Mouse (Mus musculus) lung, embryonic 15.5 days (tissue): ENCODE measurements at regions not wholly inside any gene's neighbourhood (a gene's known extent, or its start where the extent isn't known, plus 50 kb on each side); places are given as distances from the start of the nearest gene placed in this dataset.

Source experiments
- ATAC-seq: fragments of 200-750 bp; cut with Nextera tagmentation; 2 replicates; pipeline ENCODE4 v1.8.0; 2017; ENCODE audit warnings: moderate number of reproducible peaks, borderline replicate concordance; ENCODE audit not compliant: low FRiP score, low TSS enrichment; ENCODE audit errors: extremely low read depth
- H3K27ac ChIP-seq: fragments of 300-500 bp; sonication (generic); 2 replicates; pipeline ENCODE4 v1.5.1; 2015; ENCODE audit warnings: moderate library complexity, mild to moderate bottlenecking, inconsistent platforms
- H3K27me3 ChIP-seq: fragments of 300-500 bp; sonication (generic); 2 replicates; pipeline ENCODE4 v1.6.1; 2015; ENCODE audit warnings: inconsistent platforms
- H3K36me3 ChIP-seq: fragments of 300-500 bp; sonication (generic); 2 replicates; pipeline ENCODE4 v1.6.1; 2015; ENCODE audit warnings: inconsistent platforms
- H3K4me1 ChIP-seq: fragments of 300-500 bp; sonication (generic); 2 replicates; pipeline ENCODE4 v1.6.1; 2015; ENCODE audit warnings: inconsistent platforms
- H3K4me2 ChIP-seq: fragments of 300-500 bp; sonication (generic); 2 replicates; pipeline ENCODE4 v1.6.1; 2015; ENCODE audit warnings: inconsistent platforms, mild to moderate bottlenecking, moderate library complexity
- H3K4me3 ChIP-seq: fragments of 300-500 bp; sonication (generic); 2 replicates; pipeline ENCODE4 v1.5.1; 2015; ENCODE audit warnings: mild to moderate bottlenecking, inconsistent platforms
- H3K9ac ChIP-seq: fragments of 300-500 bp; sonication (generic); 2 replicates; pipeline ENCODE4 v1.6.1; 2015; ENCODE audit warnings: inconsistent platforms
- H3K9me3 ChIP-seq: fragments of 300-500 bp; sonication (generic); 2 replicates; pipeline ENCODE4 v1.6.1; 2016; ENCODE audit warnings: inconsistent platforms
- WGBS: fragments of 180-500 bp; shearing (Covaris S2); methylation state at CpG from one replicate; pipeline ENCODE4 v1.1.7; 2015; 5-methylcytosine and 5-hydroxymethylcytosine counted together

DNA sequence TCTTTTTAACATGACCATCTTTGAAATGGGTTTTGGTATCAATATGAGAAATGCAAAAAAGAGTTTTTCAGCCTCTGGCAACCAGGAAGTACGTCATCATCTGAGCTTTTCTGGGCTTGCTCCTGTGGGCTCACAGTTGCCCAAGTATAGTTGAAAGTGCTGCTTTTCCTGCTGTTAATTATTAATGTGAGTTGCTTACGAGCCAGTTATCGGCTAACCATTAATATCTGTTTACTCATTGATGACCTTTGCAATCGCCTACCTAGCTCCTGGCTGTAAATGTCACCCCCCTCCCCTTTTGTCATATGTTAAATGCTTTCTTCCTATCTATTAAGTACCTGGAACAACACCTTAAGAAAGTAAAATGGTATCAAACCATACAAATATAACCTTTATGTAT lies 135.3 kb upstream of the Nr2f2 start:
- H3K27me3 ChIP-seq: no peaks in the 10 kb centered on the region
- H3K27ac ChIP-seq: no peak overlapping the region
- no peaks in the 10 kb centered on the region for H3K36me3 ChIP-seq
- H3K4me1 ChIP-seq: peaks cover 17% of the 10 kb centered on the region
- 61% methylated on average over 4 of the region's 4 CpGs for WGBS
- no peaks in the 10 kb centered on the region for H3K9me3 ChIP-seq
- no peak overlapping the region for H3K4me3 ChIP-seq
- H3K4me2 ChIP-seq: no peak overlapping the region
- H3K9ac ChIP-seq: no peak overlapping the region
- ATAC-seq: no peak

- Histone ChIP-seq H3K4me3 (no peak overlapping the region), H3K27ac (no peak overlapping the region), H3K9me3 (no peaks in the 10 kb centered on the region), H3K9ac (no peak overlapping the region), H3K4me2 (no peak overlapping the region), H3K36me3 (no peaks in the 10 kb centered on the region), H3K4me1 (0 out of 2 replicates have a peak, but pooled peaks cover 2% of the 10 kb centered on the region), H3K27me3 (no peaks in the 10 kb centered on the region)
- no peak for ATAC-seq
- 30% methylated on average over 8 of the region's 8 CpGs for WGBS
Observed at GRCm38 (mm10) chr7:70496541-70497154, 130.1 kb upstream of the Nr2f2 start.

GRCm38 (mm10) chr7:70484201-70484600 lies 117.7 kb upstream of the Nr2f2 start:
- H3K9ac ChIP-seq: no peak overlapping the region
- no peak overlapping the region for H3K4me2 ChIP-seq
- no peak for ATAC-seq
- no peaks in the 10 kb centered on the region for H3K4me1 ChIP-seq
- H3K27ac ChIP-seq: no peak overlapping the region
- H3K27me3 ChIP-seq: no peaks in the 10 kb centered on the region
- no peaks in the 10 kb centered on the region for H3K36me3 ChIP-seq
- no peaks in the 10 kb centered on the region for H3K9me3 ChIP-seq
- WGBS: 80% methylated on average over 2 of the region's 2 CpGs
- no peak overlapping the region for H3K4me3 ChIP-seq

- Histone ChIP-seq H3K9ac (no peak overlapping the region), H3K27me3 (no peaks in the 10 kb centered on the region), H3K27ac (no peak overlapping the region), H3K9me3 (no peaks in the 10 kb centered on the region), H3K4me1 (no peaks in the 10 kb centered on the region), H3K4me2 (no peak overlapping the region), H3K4me3 (no peak overlapping the region), H3K36me3 (no peaks in the 10 kb centered on the region)
- 82% methylated on average over 3 of the region's 3 CpGs for WGBS
- no peak for ATAC-seq
Observed at GRCm38 (mm10) chr7:70483536-70483935, 117.0 kb upstream of the Nr2f2 start.

- H3K4me2 ChIP-seq: no peak overlapping the region
- ATAC-seq: no peak
Observed at GRCm38 (mm10) chr7:70481880-70482279, 115.3 kb upstream of the Nr2f2 start.

DNA sequence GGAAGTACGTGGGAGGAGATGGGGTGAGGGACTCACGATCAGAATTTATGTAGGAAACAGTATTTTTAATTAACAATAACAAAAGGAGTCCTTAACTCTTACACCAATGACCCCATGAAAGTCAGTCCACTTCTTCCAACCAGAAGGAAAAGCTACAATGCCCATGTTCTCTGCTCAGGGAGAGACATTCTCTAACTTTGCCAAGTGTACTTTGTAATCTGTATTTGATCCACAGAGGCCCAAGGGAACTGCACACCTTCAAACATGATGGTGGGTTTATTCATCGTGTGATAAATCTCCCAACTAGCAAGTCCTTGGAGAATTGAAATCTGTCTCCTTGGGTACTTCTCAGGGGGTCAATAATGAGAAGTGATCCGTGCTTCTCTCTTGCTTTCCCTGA lies 106.3 kb upstream of the Nr2f2 start:
- no peaks in the 10 kb centered on the region for H3K36me3 ChIP-seq
- H3K27me3 ChIP-seq: no peaks in the 10 kb centered on the region
- H3K4me1 ChIP-seq: no peaks in the 10 kb centered on the region
- no peak for ATAC-seq
- WGBS: 76% methylated on average over 4 of the region's 4 CpGs
- H3K4me3 ChIP-seq: no peak overlapping the region
- H3K9me3 ChIP-seq: no peaks in the 10 kb centered on the region
- no peak overlapping the region for H3K27ac ChIP-seq
- H3K4me2 ChIP-seq: no peak overlapping the region
- H3K9ac ChIP-seq: no peak overlapping the region

More at GRCm38 (mm10) chr7:70481880-70482279, 115.3 kb upstream of the Nr2f2 start:
- Histone ChIP-seq H3K9me3 (no peaks in the 10 kb centered on the region), H3K4me1 (no peaks in the 10 kb centered on the region), H3K27ac (no peak overlapping the region), H3K36me3 (no peaks in the 10 kb centered on the region), H3K9ac (no peak overlapping the region), H3K27me3 (no peaks in the 10 kb centered on the region), H3K4me3 (no peak overlapping the region)
- WGBS: 43% methylated on average over 10 of the region's 10 CpGs

DNA sequence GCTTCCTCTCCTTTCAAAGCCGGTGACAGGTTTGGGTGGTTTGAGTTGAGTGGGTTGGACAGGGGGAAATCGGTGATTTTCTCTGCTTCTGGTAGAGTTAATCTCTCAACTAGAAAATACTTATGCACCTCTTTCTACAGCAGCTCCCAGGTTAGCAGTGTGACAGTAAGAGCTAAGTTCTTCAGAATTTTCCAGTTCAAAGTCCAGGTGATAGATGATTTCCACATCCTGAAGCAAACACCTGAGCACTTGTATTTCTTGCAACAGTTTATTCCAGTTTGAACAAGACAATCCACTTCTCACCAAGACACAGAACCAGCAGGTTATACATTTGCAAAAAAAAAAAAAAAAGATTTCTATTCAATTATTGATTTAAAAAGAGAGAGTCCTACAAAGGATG lies 104.0 kb upstream of the Nr2f2 start:
- ATAC-seq: no peak
- no peaks in the 10 kb centered on the region for H3K27me3 ChIP-seq
- no peak overlapping the region for H3K9ac ChIP-seq
- H3K4me1 ChIP-seq: no peaks in the 10 kb centered on the region
- H3K9me3 ChIP-seq: no peaks in the 10 kb centered on the region
- no peaks in the 10 kb centered on the region for H3K36me3 ChIP-seq
- no peak overlapping the region for H3K4me3 ChIP-seq
- H3K4me2 ChIP-seq: no peak overlapping the region
- WGBS: 81% methylated on average over 2 of the region's 2 CpGs
- no peak overlapping the region for H3K27ac ChIP-seq

DNA sequence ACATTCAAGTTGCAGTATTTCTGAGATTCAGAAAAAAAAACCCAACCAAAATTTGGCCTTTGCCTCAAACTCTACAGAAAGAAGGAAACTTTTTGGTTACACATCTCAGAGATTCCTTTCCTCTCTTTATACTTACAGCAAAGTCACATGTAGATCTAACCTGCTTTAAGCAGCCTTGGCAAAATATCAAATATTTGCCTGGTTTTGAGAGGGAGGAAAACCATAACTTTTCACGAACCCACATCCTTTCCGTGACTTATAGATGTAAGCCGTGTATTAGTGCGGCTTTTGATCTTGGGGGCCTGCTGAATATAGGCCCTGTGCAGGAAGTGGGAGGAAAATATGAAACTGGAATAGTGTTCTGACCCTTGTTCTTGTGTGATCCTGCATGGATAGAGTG lies 95.6 kb upstream of the Nr2f2 start:
- H3K36me3 ChIP-seq: no peaks in the 10 kb centered on the region
- H3K4me1 ChIP-seq: no peaks in the 10 kb centered on the region
- no peaks in the 10 kb centered on the region for H3K9me3 ChIP-seq
- ATAC-seq: no peak
- H3K4me2 ChIP-seq: no peak overlapping the region
- no peak overlapping the region for H3K9ac ChIP-seq
- no peak overlapping the region for H3K27ac ChIP-seq
- H3K27me3 ChIP-seq: no peaks in the 10 kb centered on the region
- 34% methylated on average over 4 of the region's 4 CpGs for WGBS
- H3K4me3 ChIP-seq: no peak overlapping the region

DNA sequence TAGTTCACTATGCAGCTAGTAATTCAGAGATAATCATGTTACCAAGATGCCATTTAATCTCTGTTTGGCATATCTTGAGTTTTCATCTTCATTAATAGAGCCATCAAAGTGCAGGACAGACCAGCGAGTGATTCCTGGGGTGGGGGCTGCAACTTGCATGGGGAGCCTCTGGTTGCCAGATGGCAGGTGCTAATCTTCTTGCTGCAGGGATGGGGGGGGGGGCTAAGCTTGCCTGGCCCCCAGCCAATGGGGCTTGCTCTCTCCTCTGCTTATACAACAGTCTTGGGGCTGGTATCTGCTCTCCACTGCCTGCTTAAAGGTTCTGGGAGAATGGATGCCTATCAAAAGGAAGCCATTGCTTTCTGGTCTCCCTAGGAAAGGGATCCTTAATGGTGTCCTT lies 88.0 kb upstream of the Nr2f2 start:
- Histone ChIP-seq H3K4me2 (no peak overlapping the region), H3K27me3 (no peaks in the 10 kb centered on the region), H3K27ac (no peak overlapping the region), H3K4me3 (no peak overlapping the region), H3K9me3 (no peaks in the 10 kb centered on the region), H3K36me3 (no peaks in the 10 kb centered on the region), H3K9ac (no peak overlapping the region), H3K4me1 (no peaks in the 10 kb centered on the region)
- no peak for ATAC-seq
- 58% methylated on average over 1 of the region's 1 CpGs for WGBS

GRCm38 (mm10) chr7:70452816-70453215 lies 86.3 kb upstream of the Nr2f2 start:
- H3K36me3 ChIP-seq: no peaks in the 10 kb centered on the region
- H3K27me3 ChIP-seq: no peaks in the 10 kb centered on the region
- ATAC-seq: no peak
- 71% methylated on average over 4 of the region's 4 CpGs for WGBS
- no peaks in the 10 kb centered on the region for H3K9me3 ChIP-seq
- H3K4me1 ChIP-seq: no peaks in the 10 kb centered on the region
- H3K4me3 ChIP-seq: no peak overlapping the region
- no peak overlapping the region for H3K4me2 ChIP-seq
- H3K9ac ChIP-seq: no peak overlapping the region
- H3K27ac ChIP-seq: no peak overlapping the region

DNA sequence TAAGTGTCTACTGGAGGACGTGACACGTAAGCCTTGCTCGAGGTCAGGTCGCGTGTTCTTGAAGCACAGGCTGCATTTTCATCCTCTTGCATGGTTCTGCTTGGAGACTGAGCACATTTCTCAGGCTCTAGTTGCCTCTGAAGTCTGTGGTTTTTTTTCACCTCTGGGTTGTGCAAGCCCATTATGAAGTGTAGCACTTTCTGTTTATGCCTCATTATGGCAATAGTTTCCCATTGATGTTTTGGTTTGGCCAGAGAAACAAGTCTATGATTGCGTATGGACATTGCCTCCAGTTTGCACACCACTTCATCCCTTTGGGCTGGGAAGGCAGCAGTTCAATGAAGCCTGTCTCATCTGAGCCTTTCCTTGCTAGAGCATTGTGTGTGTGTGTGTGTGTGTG lies 72.4 kb upstream of the Nr2f2 start:
- no peaks in the 10 kb centered on the region for H3K27me3 ChIP-seq
- WGBS: 85% methylated on average over 6 of the region's 6 CpGs
- H3K9ac ChIP-seq: no peak overlapping the region
- no peaks in the 10 kb centered on the region for H3K36me3 ChIP-seq
- no peaks in the 10 kb centered on the region for H3K9me3 ChIP-seq
- no peak for ATAC-seq
- H3K4me1 ChIP-seq: peaks cover 2% of the 10 kb centered on the region
- no peak overlapping the region for H3K4me2 ChIP-seq
- no peak overlapping the region for H3K27ac ChIP-seq
- H3K4me3 ChIP-seq: no peak overlapping the region

- WGBS: 18% methylated on average over 8 of the region's 8 CpGs
- no peak overlapping the region for H3K4me2 ChIP-seq
- no peak overlapping the region for H3K9ac ChIP-seq
- H3K4me3 ChIP-seq: no peak overlapping the region
- H3K36me3 ChIP-seq: no peaks in the 10 kb centered on the region
- peaks cover 11% of the 10 kb centered on the region for H3K4me1 ChIP-seq
- H3K27ac ChIP-seq: no peak overlapping the region
- H3K27me3 ChIP-seq: no peaks in the 10 kb centered on the region
- no peak for ATAC-seq
- no peaks in the 10 kb centered on the region for H3K9me3 ChIP-seq
Observed at GRCm38 (mm10) chr7:70433838-70434237, 67.3 kb upstream of the Nr2f2 start.

GRCm38 (mm10) chr7:70433358-70433757 lies 66.8 kb upstream of the Nr2f2 start:
- no peak overlapping the region for H3K9ac ChIP-seq
- H3K4me2 ChIP-seq: no peak overlapping the region
- no peak for ATAC-seq
- H3K4me3 ChIP-seq: no peak overlapping the region
- no peaks in the 10 kb centered on the region for H3K9me3 ChIP-seq
- H3K36me3 ChIP-seq: no peaks in the 10 kb centered on the region
- no peaks in the 10 kb centered on the region for H3K27me3 ChIP-seq
- 53% methylated on average over 6 of the region's 6 CpGs for WGBS
- no peak overlapping the region for H3K27ac ChIP-seq
- H3K4me1 ChIP-seq: peaks cover 11% of the 10 kb centered on the region
